Mouse (Mus musculus): ENCODE measurements around the gene Cdh5. TPM values are rescaled to one million over a fixed set of nuclear protein-coding genes. Genes with fewer than 3 reads are reported as not detected.
"Not testable (repeated sequence)": the region's sequence is repeated elsewhere in the genome, so short reads cannot be mapped to it uniquely, and the experiment has no call there.

The Cdh5 gene
- polyA plus RNA-seq, 1 experiment from 2014 or later, result 17.1 TPM

DNA sequence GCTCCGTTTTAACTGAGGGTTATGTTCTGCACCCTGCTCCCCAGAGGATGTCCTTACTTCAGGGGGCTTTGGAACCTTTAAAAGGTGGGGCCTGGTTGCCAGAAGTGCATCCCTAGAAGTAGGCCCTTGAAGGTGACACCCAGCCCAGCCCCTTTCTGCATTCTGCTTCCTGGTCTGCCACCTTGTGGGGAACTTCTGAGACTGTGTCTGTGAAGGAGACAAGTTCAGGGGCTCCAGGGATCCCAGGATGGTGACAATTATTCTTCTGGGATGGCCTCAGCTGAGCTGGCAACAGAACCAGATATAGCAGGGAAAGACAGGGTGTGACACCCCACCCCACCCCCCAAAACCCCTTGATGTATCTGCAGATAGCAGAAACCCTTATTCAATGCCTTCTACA is 14.3 kb upstream of the Cdh5 start:
- Histone ChIP-seq H3K4me2 (no peak overlapping the region), H3K36me3 (ENCODE audit: control insufficient read depth, insufficient read depth, low read length) (no peaks in the 10 kb centered on the region), H3K4me1 (replicated peaks; ENCODE audit: control insufficient read depth, insufficient read depth, low read length) (no peaks in the 10 kb centered on the region), H3K9ac (ENCODE audit: low read depth, low read length) (no peak overlapping the region), H3K9me3 (ENCODE audit: control insufficient read depth, low read length) (no peaks in the 10 kb centered on the region), H3K27ac (ENCODE audit: low read depth, low read length) (no peak overlapping the region), H3K4me3 (ENCODE audit: low read depth, low read length) (no peak overlapping the region), H3K27me3 (replicated peaks; ENCODE audit: control insufficient read depth, insufficient read depth, low read length) (no peaks in the 10 kb centered on the region)
- WGBS, result 38% methylated on average over 1 of the region's 1 CpGs
- DNase-seq (ENCODE audit: low spot score) (no peak), ATAC-seq (replicated peaks; ENCODE audit: low FRiP score) (no peak)

GRCm38 (mm10) chr8:104087878-104088277 is 13.5 kb upstream of the Cdh5 start:
- H3K9ac ChIP-seq (ENCODE audit: low read depth, low read length); ATAC-seq (replicated peaks; ENCODE audit: low FRiP score); H3K4me1 ChIP-seq (replicated peaks; ENCODE audit: control insufficient read depth, insufficient read depth, low read length); H3K36me3 ChIP-seq (ENCODE audit: control insufficient read depth, insufficient read depth, low read length); H3K4me3 ChIP-seq (ENCODE audit: low read depth, low read length); DNase-seq (ENCODE audit: low spot score); H3K4me2 ChIP-seq; H3K9me3 ChIP-seq (ENCODE audit: control insufficient read depth, low read length); H3K27ac ChIP-seq (ENCODE audit: low read depth, low read length); H3K27me3 ChIP-seq (replicated peaks; ENCODE audit: control insufficient read depth, insufficient read depth, low read length): not testable (repeated sequence)

GRCm38 (mm10) chr8:104088881-104089280 is 12.5 kb upstream of the Cdh5 start:
- Histone ChIP-seq H3K9me3 (ENCODE audit: control insufficient read depth, low read length) (no peaks in the 10 kb centered on the region), H3K9ac (ENCODE audit: low read depth, low read length) (no peak overlapping the region), H3K27me3 (replicated peaks; ENCODE audit: control insufficient read depth, insufficient read depth, low read length) (no peaks in the 10 kb centered on the region), H3K4me3 (ENCODE audit: low read depth, low read length) (no peak overlapping the region), H3K36me3 (ENCODE audit: control insufficient read depth, insufficient read depth, low read length) (no peaks in the 10 kb centered on the region), H3K4me2 (no peak overlapping the region), H3K27ac (ENCODE audit: low read depth, low read length) (no peak overlapping the region), H3K4me1 (replicated peaks; ENCODE audit: control insufficient read depth, insufficient read depth, low read length) (no peaks in the 10 kb centered on the region)
- WGBS, result 74% methylated on average over 3 of the region's 3 CpGs
- ATAC-seq (replicated peaks; ENCODE audit: low FRiP score), result no peak
- no peak for DNase-seq (ENCODE audit: low spot score)

GRCm38 (mm10) chr8:104090993-104091900 is 10.2 kb upstream of the Cdh5 start:
- H3K27me3 ChIP-seq (replicated peaks; ENCODE audit: control insufficient read depth, insufficient read depth, low read length); H3K9me3 ChIP-seq (ENCODE audit: control insufficient read depth, low read length); H3K9ac ChIP-seq (ENCODE audit: low read depth, low read length); H3K4me1 ChIP-seq (replicated peaks; ENCODE audit: control insufficient read depth, insufficient read depth, low read length); H3K27ac ChIP-seq (ENCODE audit: low read depth, low read length); H3K36me3 ChIP-seq (ENCODE audit: control insufficient read depth, insufficient read depth, low read length): not testable (repeated sequence)
- H3K4me2 ChIP-seq, result peak overlapping the region; percentile 57
- H3K4me3 ChIP-seq (ENCODE audit: low read depth, low read length), result peak overlapping the region; percentile 27
- DNase-seq (ENCODE audit: low spot score) (peak; percentile 54), ATAC-seq (replicated peaks; ENCODE audit: low FRiP score) (peak; percentile 62)
- WGBS, result 6% methylated on average over 24 of the region's 24 CpGs

DNA sequence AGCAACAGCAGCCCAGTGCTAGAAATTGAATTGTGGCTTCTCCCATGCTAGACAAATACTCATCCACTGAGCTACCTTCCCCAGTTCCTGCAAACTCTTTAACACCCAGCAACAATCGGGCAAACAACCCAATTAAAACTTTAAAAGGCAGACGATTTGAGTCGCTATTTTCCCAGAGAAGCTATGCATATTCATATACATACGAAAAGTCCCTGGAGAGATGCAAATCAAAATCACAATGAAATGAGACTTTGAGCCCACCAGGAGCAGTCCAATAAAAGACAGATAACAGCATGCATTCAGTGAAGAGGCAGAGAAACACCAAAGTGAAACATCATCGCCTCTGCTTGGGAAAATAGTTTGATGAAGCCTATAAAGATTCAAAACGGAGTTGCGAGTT is 8.1 kb upstream of the Cdh5 start:
- H3K4me2 ChIP-seq, result no peak overlapping the region
- H3K4me3 ChIP-seq (ENCODE audit: low read depth, low read length), result no peak overlapping the region
- H3K27ac ChIP-seq (ENCODE audit: low read depth, low read length), result no peak overlapping the region
- H3K4me1 ChIP-seq (replicated peaks; ENCODE audit: control insufficient read depth, insufficient read depth, low read length), result no peaks in the 10 kb centered on the region
- DNase-seq (ENCODE audit: low spot score) (no peak), ATAC-seq (replicated peaks; ENCODE audit: low FRiP score) (no peak)
- H3K9ac ChIP-seq (ENCODE audit: low read depth, low read length), result no peak overlapping the region
- H3K36me3 ChIP-seq (ENCODE audit: control insufficient read depth, insufficient read depth, low read length), result no peaks in the 10 kb centered on the region
- no peaks in the 10 kb centered on the region for H3K9me3 ChIP-seq (ENCODE audit: control insufficient read depth, low read length)
- no peaks in the 10 kb centered on the region for H3K27me3 ChIP-seq (replicated peaks; ENCODE audit: control insufficient read depth, insufficient read depth, low read length)
- WGBS, result 53% methylated on average over 7 of the region's 7 CpGs

DNA sequence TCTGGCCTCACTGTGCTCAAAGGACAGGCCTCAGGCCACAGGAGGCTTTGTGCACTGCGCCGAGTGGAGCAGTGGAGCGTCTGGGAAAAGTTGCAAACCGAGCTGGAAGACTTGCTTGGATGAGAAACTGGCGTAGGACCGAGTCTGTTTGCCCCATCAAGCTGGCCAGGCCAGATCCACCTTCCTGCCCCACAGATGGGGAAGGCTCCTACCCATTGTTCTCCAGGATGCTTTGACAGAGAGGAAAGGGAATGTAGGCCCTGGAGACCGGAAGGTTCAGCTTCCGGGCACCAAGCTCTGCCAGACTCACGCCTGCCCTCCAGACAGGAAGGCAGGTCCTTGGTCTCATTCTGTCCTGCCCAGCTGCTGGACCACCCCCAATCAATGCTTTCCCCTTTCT is 5.8 kb upstream of the Cdh5 start:
- 77% methylated on average over 9 of the region's 9 CpGs for WGBS
- Histone ChIP-seq H3K4me3 (ENCODE audit: low read depth, low read length) (no peak overlapping the region), H3K4me2 (no peak overlapping the region), H3K27ac (ENCODE audit: low read depth, low read length) (0 out of 2 replicates have a peak overlapping the region, but pooled peaks have one; percentile 8), H3K36me3 (ENCODE audit: control insufficient read depth, insufficient read depth, low read length) (no peaks in the 10 kb centered on the region), H3K27me3 (replicated peaks; ENCODE audit: control insufficient read depth, insufficient read depth, low read length) (no peaks in the 10 kb centered on the region), H3K9me3 (ENCODE audit: control insufficient read depth, low read length) (no peaks in the 10 kb centered on the region), H3K4me1 (replicated peaks; ENCODE audit: control insufficient read depth, insufficient read depth, low read length) (peaks cover 13% of the 10 kb centered on the region), H3K9ac (ENCODE audit: low read depth, low read length) (no peak overlapping the region)
- DNase-seq (ENCODE audit: low spot score) (no peak), ATAC-seq (replicated peaks; ENCODE audit: low FRiP score) (no peak)

GRCm38 (mm10) chr8:104096644-104097043 is 4.8 kb upstream of the Cdh5 start:
- Histone ChIP-seq H3K9ac (ENCODE audit: low read depth, low read length) (no peak overlapping the region), H3K36me3 (ENCODE audit: control insufficient read depth, insufficient read depth, low read length) (no peaks in the 10 kb centered on the region), H3K9me3 (ENCODE audit: control insufficient read depth, low read length) (no peaks in the 10 kb centered on the region), H3K4me3 (ENCODE audit: low read depth, low read length) (no peak overlapping the region), H3K27ac (ENCODE audit: low read depth, low read length) (no peak overlapping the region), H3K27me3 (replicated peaks; ENCODE audit: control insufficient read depth, insufficient read depth, low read length) (no peaks in the 10 kb centered on the region), H3K4me2 (no peak overlapping the region), H3K4me1 (replicated peaks; ENCODE audit: control insufficient read depth, insufficient read depth, low read length) (peaks cover 20% of the 10 kb centered on the region)
- DNase-seq (ENCODE audit: low spot score) (no peak), ATAC-seq (replicated peaks; ENCODE audit: low FRiP score) (no peak)
- WGBS, result 44% methylated on average over 10 of the region's 10 CpGs

DNA sequence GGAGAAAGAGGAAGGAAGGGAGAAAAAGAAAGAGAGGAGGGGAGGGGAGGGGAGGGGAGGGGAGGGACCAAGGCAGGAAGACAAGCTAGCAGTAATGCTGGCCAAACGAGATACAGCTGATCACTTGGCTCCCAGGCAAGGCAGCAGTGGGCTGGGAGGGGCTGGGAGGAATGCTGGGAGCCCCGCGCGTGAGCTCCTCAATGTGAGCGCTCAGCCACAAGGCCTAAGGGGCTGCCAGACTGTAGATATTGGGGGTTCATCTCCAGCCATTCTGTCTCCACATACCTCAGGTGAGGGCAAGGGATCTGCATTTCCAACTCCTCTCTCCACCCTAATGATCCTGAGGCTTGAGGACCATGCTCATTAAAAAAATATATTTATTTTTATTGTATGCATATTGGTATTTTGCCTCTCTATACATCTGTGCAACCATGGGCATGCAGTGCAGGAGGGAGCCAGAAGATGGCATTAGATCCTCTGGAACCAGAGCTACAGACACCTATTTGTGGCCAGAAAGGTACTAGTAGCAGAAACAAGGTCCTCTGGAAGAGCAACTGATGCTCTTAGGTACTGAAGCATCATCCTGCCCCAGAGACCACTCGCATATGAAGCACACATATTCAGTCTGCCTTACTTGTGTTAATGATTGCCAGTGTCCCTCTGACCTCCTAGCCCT is 2.6 kb upstream of the Cdh5 start:
- ATAC-seq (replicated peaks; ENCODE audit: low FRiP score), result peak; percentile 68
- 16% methylated on average over 6 of the region's 6 CpGs for WGBS
- H3K4me1 ChIP-seq (replicated peaks; ENCODE audit: control insufficient read depth, insufficient read depth, low read length), result peaks cover 23% of the 10 kb centered on the region
- DNase-seq (ENCODE audit: low spot score), result no peak
- peak overlapping the region; percentile 56 for H3K4me2 ChIP-seq
- H3K27me3 ChIP-seq (replicated peaks; ENCODE audit: control insufficient read depth, insufficient read depth, low read length), result no peaks in the 10 kb centered on the region
- H3K9me3 ChIP-seq (ENCODE audit: control insufficient read depth, low read length), result no peaks in the 10 kb centered on the region
- H3K27ac ChIP-seq (ENCODE audit: low read depth, low read length), result peak overlapping the region; percentile 43; the same call in 1 of the 2 replicates
- peak overlapping the region; percentile 15; the same call in 1 of the 2 replicates for H3K4me3 ChIP-seq (ENCODE audit: low read depth, low read length)
- H3K9ac ChIP-seq (ENCODE audit: low read depth, low read length), result peak overlapping the region; percentile 48; the same call in 1 of the 2 replicates
- H3K36me3 ChIP-seq (ENCODE audit: control insufficient read depth, insufficient read depth, low read length), result no peaks in the 10 kb centered on the region
